Mouse (Mus musculus) right cerebral cortex, postnatal 14 days (tissue): ENCODE measurements around the gene Dnajb3.
"Not testable (repeated sequence)": the region's sequence is repeated elsewhere in the genome, so short reads cannot be mapped to it uniquely, and the experiment has no call there.

ENCODE experiments used
- DNase-seq: peaks from one replicate; pipeline ENCODE4 v3.0.0; 2022

Dnajb3 gene

GRCm38 (mm10) chr1:88231803-88232499, 26.4 kb upstream of the Dnajb3 start:
- no peak for DNase-seq

GRCm38 (mm10) chr1:88230981-88231802, 25.6 kb upstream of the Dnajb3 start:
- no peak for DNase-seq

GRCm38 (mm10) chr1:88230421-88230820, 24.8 kb upstream of the Dnajb3 start:
- no peak for DNase-seq

- no peak for DNase-seq
Measured at GRCm38 (mm10) chr1:88229986-88230385, 24.4 kb upstream of the Dnajb3 start.

- DNase-seq = no peak
Measured at GRCm38 (mm10) chr1:88229566-88229965, 24.0 kb upstream of the Dnajb3 start.

- DNase-seq = no peak
Measured at GRCm38 (mm10) chr1:88228121-88228520, 22.5 kb upstream of the Dnajb3 start.

GRCm38 (mm10) chr1:88227482-88227881, 21.9 kb upstream of the Dnajb3 start:
- DNase-seq = no peak

- DNase-seq = no peak
Measured at GRCm38 (mm10) chr1:88226670-88227379, 21.2 kb upstream of the Dnajb3 start, which contains the start of gene Mroh2a. TSS of gene Mroh2a (plus strand) at chr1:88226986.

- DNase-seq = no peak
Measured at GRCm38 (mm10) chr1:88225741-88226140, 20.2 kb upstream of the Dnajb3 start.

- not testable (repeated sequence) for DNase-seq
Measured at GRCm38 (mm10) chr1:88225301-88225700, 19.7 kb upstream of the Dnajb3 start.

GRCm38 (mm10) chr1:88224029-88224776, 18.6 kb upstream of the Dnajb3 start:
- DNase-seq = no peak

GRCm38 (mm10) chr1:88223591-88223990, 18.0 kb upstream of the Dnajb3 start:
- no peak for DNase-seq

- DNase-seq = not testable (repeated sequence)
Measured at GRCm38 (mm10) chr1:88223011-88223515, 17.5 kb upstream of the Dnajb3 start.

- DNase-seq = no peak
Measured at GRCm38 (mm10) chr1:88222216-88222615, 16.6 kb upstream of the Dnajb3 start.

- DNase-seq = no peak
Measured at GRCm38 (mm10) chr1:88220336-88220735, 14.8 kb upstream of the Dnajb3 start.

- DNase-seq = no peak
Measured at GRCm38 (mm10) chr1:88219054-88219453, 13.5 kb upstream of the Dnajb3 start.

GRCm38 (mm10) chr1:88218591-88218990, 13.0 kb upstream of the Dnajb3 start:
- no peak for DNase-seq

GRCm38 (mm10) chr1:88218051-88218450, 12.5 kb upstream of the Dnajb3 start:
- DNase-seq = no peak

GRCm38 (mm10) chr1:88217576-88217975, 12.0 kb upstream of the Dnajb3 start:
- DNase-seq = no peak

GRCm38 (mm10) chr1:88217144-88217543, 11.6 kb upstream of the Dnajb3 start:
- no peak for DNase-seq

- no peak for DNase-seq
Measured at GRCm38 (mm10) chr1:88216551-88216950, 11.0 kb upstream of the Dnajb3 start.
